Mouse (Mus musculus) embryonic fibroblast, embryonic 13.5 days (primary cell): ENCODE results near the gene Leo1. TPM values are rescaled to one million over a fixed set of nuclear protein-coding genes. Genes with fewer than 3 reads are reported as not detected.
"Not testable (repeated sequence)": the region's sequence is repeated elsewhere in the genome, so short reads cannot be mapped to it uniquely, and the experiment has no call there.

Experiments
- H3K27ac ChIP-seq: 2 replicates; pipeline ENCODE4 v1.5.1; 2012; ENCODE audit warnings: low read length, control low read depth, inconsistent platforms; ENCODE audit not compliant: insufficient read depth
- H3K4me1 ChIP-seq: 2 replicates; pipeline ENCODE4 v1.6.1; 2011; ENCODE audit warnings: low read length; ENCODE audit not compliant: control insufficient read depth, insufficient read depth
- H3K4me3 ChIP-seq: 2 replicates; pipeline ENCODE4 v1.5.1; 2011; ENCODE audit warnings: mild to moderate bottlenecking, control low read depth, low read length; ENCODE audit not compliant: insufficient read depth
- CTCF ChIP-seq: IDR thresholded peaks from 2 replicates; pipeline ENCODE4 v1.5.1; 2011; ENCODE audit warnings: mild to moderate bottlenecking, control low read depth, low read length, moderate library complexity, borderline replicate concordance; ENCODE audit not compliant: insufficient read depth
- POLR2A ChIP-seq: IDR thresholded peaks from 2 replicates; pipeline ENCODE4 v1.6.1; 2011; ENCODE audit warnings: low read depth, mild to moderate bottlenecking, control low read depth, low read length, moderate library complexity
- polyA plus RNA-seq: library from polyadenylated mRNA; stranded (reverse); fragments of >200 nt; gene quantifications from 2 replicates; pipeline ENCODE4 v1.2.4, GENCODE M21; 2011; ENCODE audit warnings: low read depth; ENCODE audit not compliant: missing spikeins, insufficient read length

The Leo1 gene
- polyA plus RNA-seq, 1 experiment = 29.6 TPM

DNA sequence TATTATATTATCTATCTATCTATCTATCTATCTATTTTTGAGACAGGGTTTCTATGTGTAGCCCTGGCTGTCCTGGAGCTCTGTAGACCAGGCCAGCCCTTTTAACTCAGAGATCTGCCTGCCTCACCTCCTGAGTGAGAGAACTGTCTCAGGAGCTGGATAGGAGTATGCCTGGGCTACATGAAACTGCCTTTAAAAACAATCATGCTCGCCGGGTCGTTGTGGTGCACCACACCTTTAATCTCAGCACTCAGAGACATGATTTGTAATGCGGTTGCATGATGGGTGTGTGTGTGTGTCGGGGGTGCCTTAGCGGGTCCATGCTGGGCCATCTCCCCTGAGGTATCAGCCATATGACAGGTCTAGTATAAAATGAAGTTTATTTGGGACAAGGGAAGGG is 6.5 kb upstream of the Leo1 start:
- H3K27ac ChIP-seq = no peak overlapping the region
- peaks cover 13% of the 10 kb centered on the region for H3K4me1 ChIP-seq
- H3K4me3 ChIP-seq = no peak overlapping the region
- TF ChIP-seq POLR2A = no peak
- no peak for TF ChIP-seq CTCF

- TF ChIP-seq CTCF (no peak), POLR2A (no peak)
- no peak overlapping the region for H3K27ac ChIP-seq
- no peak overlapping the region for H3K4me3 ChIP-seq
- peaks cover 13% of the 10 kb centered on the region for H3K4me1 ChIP-seq
These were observed 6.0 kb upstream of the Leo1 start for GRCm38 (mm10) chr9:75435291-75435690.

DNA sequence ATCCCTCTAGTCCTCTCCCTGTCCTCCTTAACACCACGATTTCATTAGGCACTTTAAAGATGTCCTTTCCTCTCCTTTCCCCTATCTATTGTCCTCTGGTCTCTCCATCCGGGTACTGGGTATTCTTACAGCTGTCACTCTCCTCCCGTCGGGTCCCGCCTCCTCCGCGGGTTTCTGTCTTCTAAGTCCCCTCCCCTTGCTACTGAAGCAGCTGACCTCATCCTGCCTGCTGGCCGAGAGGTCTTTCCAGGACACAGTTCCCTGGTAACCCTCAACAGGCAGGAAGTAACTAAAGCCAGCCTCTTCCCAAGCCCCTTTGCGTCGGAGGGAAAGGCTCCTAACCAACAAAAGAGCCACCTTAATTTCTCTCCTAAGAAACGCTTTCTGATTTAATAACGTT is 5.4 kb upstream of the Leo1 start:
- peak; percentile 34 for TF ChIP-seq POLR2A
- no peak for TF ChIP-seq CTCF
- peaks cover 9% of the 10 kb centered on the region; the same call in 1 of the 2 replicates for H3K4me1 ChIP-seq
- H3K27ac ChIP-seq = no peak overlapping the region; the same call in none of the 2 replicates
- H3K4me3 ChIP-seq = no peak overlapping the region

DNA sequence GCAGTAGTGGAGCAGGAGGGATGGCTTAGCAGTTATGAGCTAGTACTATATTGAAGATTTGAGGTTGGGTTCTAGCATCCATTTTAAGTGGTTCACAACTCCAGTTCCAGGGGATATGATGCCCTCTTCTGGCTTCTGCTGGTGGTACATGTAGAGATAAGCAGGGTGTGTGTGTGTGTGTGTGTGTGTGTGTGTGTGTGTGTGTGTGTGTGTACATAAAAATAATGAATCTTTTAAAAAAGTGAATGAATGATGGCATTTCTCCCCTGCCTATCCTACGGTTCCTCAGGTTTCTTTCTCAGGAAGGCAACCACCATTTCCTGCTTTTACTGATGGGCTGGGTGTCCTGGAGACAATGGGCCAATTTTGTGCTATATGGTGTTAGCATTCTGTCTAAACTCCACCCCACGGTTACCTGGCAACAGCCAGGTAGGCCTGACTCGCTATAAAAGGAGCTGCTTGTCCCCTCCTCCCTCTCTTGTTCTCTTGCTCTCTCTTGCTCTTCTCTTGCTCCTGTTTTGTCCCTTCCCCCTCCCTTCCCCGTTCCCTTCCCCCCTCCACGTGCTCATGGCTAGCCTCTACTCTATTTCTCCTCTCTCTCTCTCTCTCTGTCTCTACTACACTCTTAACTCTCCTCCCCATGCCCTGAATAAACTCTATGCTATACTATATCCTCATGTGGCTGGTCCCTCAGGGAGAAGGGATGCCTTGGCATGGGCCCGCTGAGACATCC is 3.5 kb upstream of the Leo1 start:
- H3K4me3 ChIP-seq = no peak overlapping the region
- no peak overlapping the region for H3K27ac ChIP-seq
- peaks cover 6% of the 10 kb centered on the region for H3K4me1 ChIP-seq
- TF ChIP-seq POLR2A (no peak), CTCF (no peak)

DNA sequence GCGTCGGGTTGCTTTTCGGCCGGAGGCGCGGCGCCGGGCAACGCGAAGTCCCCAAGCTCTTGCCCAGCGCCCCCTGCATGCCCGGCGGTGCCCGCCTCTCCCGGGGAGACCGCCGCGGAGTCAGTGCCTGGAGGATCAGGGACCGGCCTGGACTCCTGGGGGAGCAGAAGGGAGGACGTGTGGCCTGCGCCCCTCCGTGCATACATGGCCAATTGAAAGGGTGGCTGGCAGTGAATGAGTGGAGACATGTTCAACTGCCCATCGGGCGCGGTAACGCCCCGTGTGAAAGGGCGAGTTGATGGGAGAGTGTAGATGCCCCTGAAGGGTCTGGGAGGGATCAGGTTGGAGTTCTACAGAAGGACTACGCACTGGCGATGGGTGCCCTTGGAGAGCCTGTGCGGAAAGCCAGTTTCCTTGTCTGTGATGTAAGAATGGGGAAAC is 387 bp downstream of the Leo1 start:
- peak overlapping the region; percentile 85 for H3K4me3 ChIP-seq
- H3K27ac ChIP-seq = no peak overlapping the region
- H3K4me1 ChIP-seq = peaks cover 2% of the 10 kb centered on the region; the same call in 1 of the 2 replicates
- TF ChIP-seq CTCF (no peak), POLR2A (peak; percentile 33; the same call in 1 of the 2 replicates)

DNA sequence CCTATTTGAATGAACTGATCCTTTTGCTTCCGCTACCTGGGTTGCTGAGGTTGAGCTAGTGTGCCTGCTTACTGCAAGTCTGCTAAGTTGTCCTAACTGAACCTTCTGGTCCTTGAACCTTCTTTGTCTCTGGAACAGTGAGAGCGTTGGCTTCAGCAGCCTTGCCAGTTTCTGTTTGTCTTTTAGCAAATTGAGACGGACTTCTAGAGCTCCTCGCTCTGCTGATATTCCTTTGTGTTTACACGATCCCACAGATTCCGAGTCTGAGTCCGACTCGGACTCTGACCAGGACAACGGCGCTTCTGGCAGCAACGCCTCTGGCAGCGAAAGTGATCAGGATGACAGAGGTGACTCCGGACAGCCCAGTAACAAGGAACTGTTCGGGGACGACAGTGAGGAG is 3.7 kb downstream of the Leo1 start:
- H3K27ac ChIP-seq = no peak overlapping the region
- TF ChIP-seq POLR2A (no peak), CTCF (no peak)

DNA sequence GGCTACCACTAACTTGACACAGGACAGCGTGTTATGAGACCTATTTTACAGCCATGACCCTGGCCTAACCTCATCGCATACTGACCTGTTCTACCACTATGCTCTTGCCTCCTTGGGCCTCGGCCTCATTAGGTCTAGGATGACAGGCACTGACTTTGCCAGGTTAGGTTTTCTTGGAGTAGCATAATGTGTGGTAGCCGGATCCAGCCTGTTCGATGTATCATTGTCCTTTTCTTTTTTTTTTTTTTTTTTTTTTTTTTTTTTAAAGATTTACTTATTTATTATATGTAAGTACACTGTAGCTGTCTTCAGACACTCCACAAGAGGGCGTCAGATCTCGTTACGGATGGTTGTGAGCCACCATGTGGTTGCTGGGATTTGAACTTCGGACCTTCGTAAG is 5.2 kb downstream of the Leo1 start:
- not testable (repeated sequence) for H3K27ac ChIP-seq, H3K4me3 ChIP-seq, H3K4me1 ChIP-seq

More for the DNA sequence above, 3.7 kb downstream of the Leo1 start:
- Histone ChIP-seq H3K4me3 (no peak overlapping the region), H3K4me1 (peaks cover 6% of the 10 kb centered on the region; the same call in 1 of the 2 replicates)

GRCm38 (mm10) chr9:75448021-75448420 is 6.7 kb downstream of the Leo1 start:
- TF ChIP-seq POLR2A = no peak
- TF ChIP-seq CTCF = no peak
- no peak overlapping the region for H3K27ac ChIP-seq
- H3K4me1 ChIP-seq = peaks cover 3% of the 10 kb centered on the region; the same call in 1 of the 2 replicates
- no peak overlapping the region for H3K4me3 ChIP-seq

DNA sequence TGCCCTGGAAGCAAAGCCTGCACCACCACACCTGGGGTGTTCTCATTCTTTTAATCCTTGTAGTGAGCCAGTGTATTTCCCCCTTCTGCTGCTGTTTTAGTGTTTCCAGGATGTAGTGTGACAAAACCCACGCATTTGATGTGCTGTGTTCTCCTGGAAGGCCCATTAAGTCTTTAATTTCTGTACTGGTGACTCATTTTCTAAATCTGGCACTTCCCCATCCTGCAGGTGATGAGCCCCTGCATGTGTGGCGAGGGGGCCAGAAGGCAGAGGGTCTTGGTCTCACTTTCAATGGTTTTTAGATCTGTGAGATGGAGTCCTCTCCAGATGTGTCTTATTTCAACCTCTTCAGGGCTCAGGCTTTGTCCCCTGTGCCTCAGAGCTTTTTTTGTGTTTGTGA is 12.7 kb downstream of the Leo1 start:
- Histone ChIP-seq H3K4me1 (no peaks in the 10 kb centered on the region), H3K27ac (no peak overlapping the region), H3K4me3 (no peak overlapping the region)
- TF ChIP-seq CTCF (no peak), POLR2A (no peak)

- no peak overlapping the region for H3K27ac ChIP-seq
- H3K4me3 ChIP-seq = no peak overlapping the region
- TF ChIP-seq CTCF = no peak
- no peak for TF ChIP-seq POLR2A
These were observed 14.4 kb downstream of the Leo1 start for GRCm38 (mm10) chr9:75455684-75456083.

More at GRCm38 (mm10) chr9:75455684-75456083, 14.4 kb downstream of the Leo1 start:
- no peaks in the 10 kb centered on the region for H3K4me1 ChIP-seq
